Mouse (Mus musculus) embryo, embryonic 9.5 days (tissue): Measurements from ENCODE around the gene Olfr773.
"Not testable (repeated sequence)": the region's sequence is repeated elsewhere in the genome, so short reads cannot be mapped to it uniquely, and the experiment has no call there.

Experiments used
- DNase-seq: peaks from one replicate; pipeline ENCODE4 v3.0.0-alpha.2; 2017; ENCODE audit errors: extremely low spot score

The Olfr773 gene

GRCm38 (mm10) chr10:129187319-129187718 is at the start of gene Olfr773:
Gene Olfr773, minus strand, starts transcription at chr10:129187419.
- not testable (repeated sequence) for DNase-seq

DNA sequence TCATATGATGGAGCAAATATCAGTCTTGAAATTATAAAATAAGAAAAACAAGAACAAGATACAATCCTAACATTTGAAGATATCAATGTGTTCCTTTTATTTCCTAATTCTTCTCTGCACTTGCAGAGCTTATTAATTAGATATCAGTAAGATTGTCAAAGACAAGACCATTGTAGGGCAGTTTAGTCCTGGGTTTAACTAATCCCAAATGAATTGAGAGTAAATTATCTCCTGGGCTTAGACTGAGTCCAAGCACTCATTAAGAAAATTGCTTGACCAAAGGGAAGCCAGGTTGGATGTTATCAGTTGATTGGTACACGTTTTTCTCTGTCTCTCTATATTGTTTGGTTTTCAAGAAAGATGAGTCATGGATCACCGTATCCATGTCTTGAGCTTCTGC is 48.7 kb upstream of the Olfr773 start, which contains the start of gene Olfr774:
Gene Olfr774 (plus strand): TSS at position 301 of the 400 bp plus-strand sequence.
- no peak for DNase-seq

DNA sequence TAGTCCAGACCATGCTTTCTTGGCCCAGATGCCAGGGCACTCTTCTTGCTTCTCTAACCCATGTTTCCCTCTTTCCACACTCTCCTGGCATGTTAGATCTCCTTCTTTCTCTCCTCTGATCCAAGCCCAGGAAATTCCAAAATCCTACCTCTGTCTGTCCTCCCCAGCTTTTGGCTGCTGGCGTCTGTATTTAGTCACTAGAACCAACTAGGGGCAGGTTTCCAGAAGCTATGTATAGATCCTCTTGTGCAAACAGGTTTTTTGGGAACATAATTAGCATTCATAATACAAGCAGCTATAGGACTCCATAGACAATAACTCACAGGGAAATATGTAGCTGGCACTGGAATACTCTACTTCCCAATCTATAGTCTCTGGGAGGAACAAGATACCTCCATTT is 43.5 kb upstream of the Olfr773 start:
- DNase-seq: no peak

- DNase-seq: not testable (repeated sequence)
These were observed 9.4 kb downstream of the Olfr773 start, which contains the start of gene Olfr772 for GRCm38 (mm10) chr10:129177821-129178220. Gene Olfr772, minus strand, starts transcription at chr10:129177921.

- no peak for DNase-seq
These were observed 22.6 kb downstream of the Olfr773 start, which contains the start of gene Olfr771 for GRCm38 (mm10) chr10:129164651-129165050. Gene Olfr771, minus strand, starts transcription at chr10:129164751.

GRCm38 (mm10) chr10:129138898-129139297 is 48.3 kb downstream of the Olfr773 start, which contains the start of gene Olfr770:
Gene Olfr770, minus strand, starts transcription at chr10:129138998.
- no peak for DNase-seq
